Mouse (Mus musculus): Measurements from ENCODE around the gene Alox12. TPM values are rescaled to one million over a fixed set of nuclear protein-coding genes. Genes with fewer than 3 reads are reported as not detected.

Gene Alox12
- polyA plus RNA-seq, 1 experiment from 2014 or later: 5.8 TPM

GRCm38 (mm10) chr11:70214191-70214855, 40.8 kb downstream of the Alox12 start:
- Histone ChIP-seq H3K27ac (replicated peaks; ENCODE audit: low read depth, low read length) (no peak overlapping the region), H3K27me3 (replicated peaks; ENCODE audit: control insufficient read depth, insufficient read depth, low read length) (peaks cover 52% of the 10 kb centered on the region), H3K4me3 (ENCODE audit: low read depth, low read length) (peak overlapping the region; percentile 34), H3K4me2 (ENCODE audit: low read depth, low read length) (peak overlapping the region; percentile 68), H3K9ac (ENCODE audit: low read depth, low read length) (peak overlapping the region; percentile 59), H3K4me1 (ENCODE audit: control insufficient read depth, insufficient read depth, low read length) (peaks cover 16% of the 10 kb centered on the region), H3K36me3 (ENCODE audit: control insufficient read depth, insufficient read depth, low read length) (peaks cover 3% of the 10 kb centered on the region; the same call in 1 of the 2 replicates), H3K9me3 (ENCODE audit: control insufficient read depth, low read length) (no peaks in the 10 kb centered on the region)
- under 1% methylated on average over 37 of the region's 46 CpGs for WGBS
- ATAC-seq (ENCODE audit: low read depth): peak; percentile 27; the same call in 1 of the 2 replicates
- no peak for DNase-seq (ENCODE audit: low spot score)

- peaks cover 52% of the 10 kb centered on the region for H3K27me3 ChIP-seq (replicated peaks; ENCODE audit: control insufficient read depth, insufficient read depth, low read length)
- H3K9me3 ChIP-seq (ENCODE audit: control insufficient read depth, low read length): no peaks in the 10 kb centered on the region
- peaks cover 16% of the 10 kb centered on the region for H3K4me1 ChIP-seq (ENCODE audit: control insufficient read depth, insufficient read depth, low read length)
- peaks cover 3% of the 10 kb centered on the region; the same call in 1 of the 2 replicates for H3K36me3 ChIP-seq (ENCODE audit: control insufficient read depth, insufficient read depth, low read length)
- peak overlapping the region; percentile 59; the same call in 1 of the 2 replicates for H3K9ac ChIP-seq (ENCODE audit: low read depth, low read length)
- DNase-seq (ENCODE audit: low spot score): no peak
- no peak overlapping the region for H3K27ac ChIP-seq (replicated peaks; ENCODE audit: low read depth, low read length)
- peak overlapping the region; percentile 68 for H3K4me2 ChIP-seq (ENCODE audit: low read depth, low read length)
- 8% methylated on average over 18 of the region's 26 CpGs for WGBS
- H3K4me3 ChIP-seq (ENCODE audit: low read depth, low read length): peak overlapping the region; percentile 34
- peak; percentile 60; the same call in 1 of the 2 replicates for ATAC-seq (ENCODE audit: low read depth)
Observed at GRCm38 (mm10) chr11:70213736-70214135, 41.4 kb downstream of the Alox12 start.

DNA sequence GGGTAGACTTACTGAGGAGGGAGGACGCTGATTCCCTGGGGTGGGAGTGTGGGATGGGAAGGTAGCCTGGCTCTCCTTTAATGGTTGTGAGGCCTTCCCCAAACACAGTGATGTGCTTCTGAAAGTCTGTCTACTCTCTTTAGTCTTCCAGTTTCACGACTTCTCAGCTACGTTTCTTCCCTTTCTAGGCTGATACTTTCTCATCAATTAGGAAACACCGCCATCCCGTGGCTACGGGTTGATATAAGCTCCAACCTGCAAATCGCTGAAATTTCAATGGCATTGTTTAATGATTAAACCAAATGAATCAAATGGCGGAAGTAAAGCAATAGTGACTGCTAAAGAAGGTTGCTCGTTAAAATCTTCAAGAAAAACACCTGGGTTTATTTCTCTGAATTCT, 42.3 kb downstream of the Alox12 start:
- H3K27me3 ChIP-seq (replicated peaks; ENCODE audit: control insufficient read depth, insufficient read depth, low read length): peaks cover 52% of the 10 kb centered on the region

DNA sequence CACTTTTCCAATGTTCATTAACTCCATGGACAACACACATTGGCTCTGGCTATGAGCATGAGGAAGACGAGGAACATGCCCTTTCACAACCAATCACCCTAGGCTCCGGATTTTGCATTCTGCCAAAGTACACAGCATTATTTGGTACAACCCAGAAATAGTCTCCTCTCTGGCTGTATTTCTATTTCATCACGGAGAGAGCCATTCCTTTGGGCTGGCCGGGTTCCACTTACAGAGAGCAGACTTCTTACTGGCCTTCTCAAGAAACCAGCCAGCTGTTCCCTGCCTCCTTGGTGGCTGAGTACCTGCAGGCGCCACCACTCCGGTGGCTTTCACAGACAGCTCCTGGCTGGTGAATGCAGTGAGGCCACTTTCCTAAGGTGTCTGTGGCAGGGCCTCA, 42.7 kb downstream of the Alox12 start, which contains the start of gene Slc16a11:
Gene Slc16a11 (plus strand): TSS at position 330 of the 400 bp plus-strand sequence.
- WGBS: 54% methylated on average over 6 of the region's 6 CpGs
- peak within 1 kb of the TSS; percentile 59; the same call in 1 of the 2 replicates for H3K9ac ChIP-seq (ENCODE audit: low read depth, low read length)
- peak within 1 kb of the TSS; percentile 34; the same call in 1 of the 2 replicates for H3K4me3 ChIP-seq (ENCODE audit: low read depth, low read length)
- H3K27me3 ChIP-seq (replicated peaks; ENCODE audit: control insufficient read depth, insufficient read depth, low read length): peaks cover 50% of the 10 kb centered on the region
- DNase-seq (ENCODE audit: low spot score): no peak
- no peak for ATAC-seq (ENCODE audit: low read depth)
- H3K36me3 ChIP-seq (ENCODE audit: control insufficient read depth, insufficient read depth, low read length): peaks cover 2% of the 10 kb centered on the region; the same call in 1 of the 2 replicates
- no peak within 1 kb of the TSS for H3K27ac ChIP-seq (replicated peaks; ENCODE audit: low read depth, low read length)
- peak within 1 kb of the TSS; percentile 68 for H3K4me2 ChIP-seq (ENCODE audit: low read depth, low read length)
- peaks cover 16% of the 10 kb centered on the region for H3K4me1 ChIP-seq (ENCODE audit: control insufficient read depth, insufficient read depth, low read length)
- no peaks in the 10 kb centered on the region for H3K9me3 ChIP-seq (ENCODE audit: control insufficient read depth, low read length)

More for the DNA sequence above, 42.3 kb downstream of the Alox12 start:
- DNase-seq (ENCODE audit: low spot score) (peak; percentile 80), ATAC-seq (ENCODE audit: low read depth) (0 out of 2 replicates have a peak, but pooled peaks have one; percentile 19)
- Histone ChIP-seq H3K27ac (replicated peaks; ENCODE audit: low read depth, low read length) (no peak overlapping the region), H3K9ac (ENCODE audit: low read depth, low read length) (no peak overlapping the region), H3K4me2 (ENCODE audit: low read depth, low read length) (no peak overlapping the region), H3K36me3 (ENCODE audit: control insufficient read depth, insufficient read depth, low read length) (peaks cover 3% of the 10 kb centered on the region; the same call in 1 of the 2 replicates), H3K9me3 (ENCODE audit: control insufficient read depth, low read length) (no peaks in the 10 kb centered on the region), H3K4me3 (ENCODE audit: low read depth, low read length) (no peak overlapping the region), H3K4me1 (ENCODE audit: control insufficient read depth, insufficient read depth, low read length) (peaks cover 16% of the 10 kb centered on the region)
- 9% methylated on average over 9 of the region's 9 CpGs for WGBS

- Histone ChIP-seq H3K27ac (replicated peaks; ENCODE audit: low read depth, low read length) (no peak overlapping the region), H3K4me3 (ENCODE audit: low read depth, low read length) (no peak overlapping the region), H3K9me3 (ENCODE audit: control insufficient read depth, low read length) (no peaks in the 10 kb centered on the region), H3K4me2 (ENCODE audit: low read depth, low read length) (no peak overlapping the region), H3K36me3 (ENCODE audit: control insufficient read depth, insufficient read depth, low read length) (no peaks in the 10 kb centered on the region; the same call in 1 of the 2 replicates), H3K4me1 (ENCODE audit: control insufficient read depth, insufficient read depth, low read length) (peaks cover 16% of the 10 kb centered on the region), H3K9ac (ENCODE audit: low read depth, low read length) (no peak overlapping the region), H3K27me3 (replicated peaks; ENCODE audit: control insufficient read depth, insufficient read depth, low read length) (peaks cover 46% of the 10 kb centered on the region)
- 63% methylated on average over 6 of the region's 6 CpGs for WGBS
- DNase-seq (ENCODE audit: low spot score): no peak
- no peak for ATAC-seq (ENCODE audit: low read depth)
Observed at GRCm38 (mm10) chr11:70211972-70212371, 43.2 kb downstream of the Alox12 start.

GRCm38 (mm10) chr11:70210681-70211080, 44.5 kb downstream of the Alox12 start:
- Histone ChIP-seq H3K9ac (ENCODE audit: low read depth, low read length) (no peak overlapping the region), H3K27ac (replicated peaks; ENCODE audit: low read depth, low read length) (no peak overlapping the region), H3K4me3 (ENCODE audit: low read depth, low read length) (no peak overlapping the region), H3K4me1 (ENCODE audit: control insufficient read depth, insufficient read depth, low read length) (peaks cover 16% of the 10 kb centered on the region), H3K36me3 (ENCODE audit: control insufficient read depth, insufficient read depth, low read length) (no peaks in the 10 kb centered on the region), H3K27me3 (replicated peaks; ENCODE audit: control insufficient read depth, insufficient read depth, low read length) (peaks cover 33% of the 10 kb centered on the region), H3K9me3 (ENCODE audit: control insufficient read depth, low read length) (no peaks in the 10 kb centered on the region), H3K4me2 (ENCODE audit: low read depth, low read length) (no peak overlapping the region)
- 85% methylated on average over 2 of the region's 2 CpGs for WGBS
- DNase-seq (ENCODE audit: low spot score) (no peak), ATAC-seq (ENCODE audit: low read depth) (no peak)

DNA sequence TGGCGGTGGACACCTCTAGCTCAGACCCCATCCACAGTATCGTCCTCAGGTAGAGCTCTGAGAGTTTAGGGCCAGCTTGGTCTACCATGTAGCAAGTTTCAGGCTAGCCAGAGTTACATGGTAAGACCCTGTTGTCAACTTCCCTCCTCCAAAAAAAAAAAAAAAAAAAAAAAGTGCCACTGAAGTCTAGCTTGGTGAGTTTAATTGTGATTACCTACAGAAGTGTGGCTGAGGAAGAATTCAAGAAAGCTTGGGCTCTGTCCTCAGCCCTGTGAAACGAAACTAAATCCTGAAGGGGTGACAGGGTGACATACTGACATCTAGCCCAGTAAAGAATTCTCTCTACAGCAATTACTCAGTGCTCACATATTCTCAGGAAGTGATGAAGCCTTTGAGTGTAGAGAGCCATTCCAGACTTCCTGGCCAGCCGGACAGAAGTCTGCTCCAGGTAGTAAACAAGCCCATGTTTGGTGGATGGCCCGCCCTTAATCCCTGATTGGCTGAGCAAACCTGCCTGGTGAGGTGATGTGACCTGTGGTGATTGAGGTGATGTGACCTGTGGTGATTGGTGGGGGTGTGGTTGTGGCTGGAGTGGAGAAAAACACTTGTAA, 46.3 kb downstream of the Alox12 start:
- H3K9ac ChIP-seq (ENCODE audit: low read depth, low read length): no peak overlapping the region
- H3K4me1 ChIP-seq (ENCODE audit: control insufficient read depth, insufficient read depth, low read length): peaks cover 1% of the 10 kb centered on the region; the same call in 1 of the 2 replicates
- H3K9me3 ChIP-seq (ENCODE audit: control insufficient read depth, low read length): no peaks in the 10 kb centered on the region
- peaks cover 15% of the 10 kb centered on the region for H3K27me3 ChIP-seq (replicated peaks; ENCODE audit: control insufficient read depth, insufficient read depth, low read length)
- no peak overlapping the region for H3K4me3 ChIP-seq (ENCODE audit: low read depth, low read length)
- no peak overlapping the region for H3K4me2 ChIP-seq (ENCODE audit: low read depth, low read length)
- H3K36me3 ChIP-seq (ENCODE audit: control insufficient read depth, insufficient read depth, low read length): no peaks in the 10 kb centered on the region
- no peak overlapping the region for H3K27ac ChIP-seq (replicated peaks; ENCODE audit: low read depth, low read length)
- ATAC-seq (ENCODE audit: low read depth) (no peak), DNase-seq (ENCODE audit: low spot score) (no peak)
- WGBS: 73% methylated on average over 5 of the region's 5 CpGs

- no peak for ATAC-seq (ENCODE audit: low read depth)
- no peaks in the 10 kb centered on the region for H3K9me3 ChIP-seq (ENCODE audit: control insufficient read depth, low read length)
- H3K27ac ChIP-seq (replicated peaks; ENCODE audit: low read depth, low read length): no peak overlapping the region
- DNase-seq (ENCODE audit: low spot score): no peak
- no peaks in the 10 kb centered on the region for H3K36me3 ChIP-seq (ENCODE audit: control insufficient read depth, insufficient read depth, low read length)
- H3K27me3 ChIP-seq (replicated peaks; ENCODE audit: control insufficient read depth, insufficient read depth, low read length): no peaks in the 10 kb centered on the region; the same call in 1 of the 2 replicates
- no peaks in the 10 kb centered on the region for H3K4me1 ChIP-seq (ENCODE audit: control insufficient read depth, insufficient read depth, low read length)
- no peak overlapping the region for H3K4me2 ChIP-seq (ENCODE audit: low read depth, low read length)
- 84% methylated on average over 7 of the region's 7 CpGs for WGBS
- no peak overlapping the region for H3K4me3 ChIP-seq (ENCODE audit: low read depth, low read length)
- H3K9ac ChIP-seq (ENCODE audit: low read depth, low read length): no peak overlapping the region
Observed at GRCm38 (mm10) chr11:70207283-70207682, 47.9 kb downstream of the Alox12 start.

Measured in embryonic facial prominence, embryonic 14.5 days (tissue).